Mouse (Mus musculus): ENCODE results near the gene Tjap1.

Tjap1 gene

GRCm38 (mm10) chr17:46282483-46283123, at the start of gene Tjap1:
Tjap1 (minus strand) TSS chr17:46283026.
- peak; percentile 93 for DNase-seq

- DNase-seq, result no peak
These were observed 45.9 kb upstream of the Tjap1 start for GRCm38 (mm10) chr17:46328723-46329122.

GRCm38 (mm10) chr17:46327906-46328534, 45.2 kb upstream of the Tjap1 start, which contains the start of gene Abcc10:
Abcc10 (minus strand) TSS chr17:46328352.
- DNase-seq, result peak; percentile 91

- peak; percentile 28 for DNase-seq
These were observed 44.6 kb upstream of the Tjap1 start for GRCm38 (mm10) chr17:46327413-46327905.

- no peak for DNase-seq
These were observed 39.4 kb upstream of the Tjap1 start for GRCm38 (mm10) chr17:46322046-46322823.

- no peak for DNase-seq
These were observed 37.7 kb upstream of the Tjap1 start for GRCm38 (mm10) chr17:46320492-46320891.

- no peak for DNase-seq
These were observed 33.0 kb upstream of the Tjap1 start for GRCm38 (mm10) chr17:46315813-46316212.

- DNase-seq, result no peak
These were observed 30.4 kb upstream of the Tjap1 start for GRCm38 (mm10) chr17:46313135-46313715.

- no peak for DNase-seq
These were observed 27.7 kb upstream of the Tjap1 start for GRCm38 (mm10) chr17:46310515-46310914.

GRCm38 (mm10) chr17:46309835-46310234, 27.0 kb upstream of the Tjap1 start:
- no peak for DNase-seq

GRCm38 (mm10) chr17:46306956-46307355, 24.1 kb upstream of the Tjap1 start:
- no peak for DNase-seq

- no peak for DNase-seq
These were observed 21.4 kb upstream of the Tjap1 start for GRCm38 (mm10) chr17:46304184-46304583.

GRCm38 (mm10) chr17:46301892-46302291, 19.1 kb upstream of the Tjap1 start:
- DNase-seq, result no peak

GRCm38 (mm10) chr17:46298220-46298913, 15.5 kb upstream of the Tjap1 start:
- DNase-seq, result peak; percentile 85

GRCm38 (mm10) chr17:46297364-46298219, 14.8 kb upstream of the Tjap1 start, which contains the start of gene Dlk2:
Dlk2 (plus strand) TSS chr17:46297421.
- peak; percentile 70 for DNase-seq

GRCm38 (mm10) chr17:46297028-46297363, 14.2 kb upstream of the Tjap1 start:
- DNase-seq, result no peak

GRCm38 (mm10) chr17:46296601-46297000, 13.8 kb upstream of the Tjap1 start:
- DNase-seq, result no peak

- DNase-seq, result no peak
These were observed 4.9 kb upstream of the Tjap1 start for GRCm38 (mm10) chr17:46287678-46288095.

GRCm38 (mm10) chr17:46285407-46285806, 2.6 kb upstream of the Tjap1 start:
- no peak for DNase-seq

- no peak for DNase-seq
These were observed 1.8 kb upstream of the Tjap1 start for GRCm38 (mm10) chr17:46284653-46285052.

- no peak for DNase-seq
These were observed 1.1 kb upstream of the Tjap1 start for GRCm38 (mm10) chr17:46283911-46284310.

GRCm38 (mm10) chr17:46283140-46283539, 314 bp upstream of the Tjap1 start:
- no peak for DNase-seq

Data from right cerebral cortex, postnatal 4 days (tissue).